Mouse (Mus musculus): ENCODE data around the gene Glipr2. TPM values are rescaled to one million over a fixed set of nuclear protein-coding genes. Genes with fewer than 3 reads are reported as not detected.

Glipr2 gene
- polyA plus RNA-seq, 1 experiment = 156 TPM

GRCm38 (mm10) chr4:44023681-44024080, 66.5 kb downstream of the Glipr2 start:
- TF ChIP-seq EP300 (IDR thresholded peaks at IDR 0.05; ENCODE audit: insufficient read depth, low read depth, low read length) (no peak), POLR2A (IDR thresholded peaks at IDR 0.05; ENCODE audit: insufficient read depth, low read length) (no peak), CTCF (IDR thresholded peaks at IDR 0.05; ENCODE audit: low read depth, low read length) (no peak)
- Histone ChIP-seq H3K9me3 (replicated peaks; ENCODE audit: control insufficient read depth, insufficient read depth, low read length, poor library complexity, severe bottlenecking) (no peaks in the 10 kb centered on the region), H3K4me3 (ENCODE audit: low read depth, low read length) (no peak overlapping the region), H3K4me1 (ENCODE audit: control insufficient read depth, insufficient read depth, low read length) (no peaks in the 10 kb centered on the region), H3K27me3 (ENCODE audit: control insufficient read depth, insufficient read depth, low read length, poor library complexity, severe bottlenecking) (no peaks in the 10 kb centered on the region), H3K36me3 (ENCODE audit: control insufficient read depth, insufficient read depth, low read length, poor library complexity, severe bottlenecking) (peaks cover 78% of the 10 kb centered on the region), H3K9ac (ENCODE audit: low read depth, poor library complexity, severe bottlenecking) (no peak overlapping the region), H3K27ac (ENCODE audit: insufficient read depth, low read length) (no peak overlapping the region)

GRCm38 (mm10) chr4:44024241-44024640, 67.0 kb downstream of the Glipr2 start:
- Histone ChIP-seq H3K27me3 (ENCODE audit: control insufficient read depth, insufficient read depth, low read length, poor library complexity, severe bottlenecking) (no peaks in the 10 kb centered on the region), H3K4me3 (ENCODE audit: low read depth, low read length) (no peak overlapping the region), H3K27ac (ENCODE audit: insufficient read depth, low read length) (no peak overlapping the region), H3K36me3 (ENCODE audit: control insufficient read depth, insufficient read depth, low read length, poor library complexity, severe bottlenecking) (peaks cover 76% of the 10 kb centered on the region), H3K4me1 (ENCODE audit: control insufficient read depth, insufficient read depth, low read length) (no peaks in the 10 kb centered on the region), H3K9ac (ENCODE audit: low read depth, poor library complexity, severe bottlenecking) (no peak overlapping the region), H3K9me3 (replicated peaks; ENCODE audit: control insufficient read depth, insufficient read depth, low read length, poor library complexity, severe bottlenecking) (no peaks in the 10 kb centered on the region)
- no peak for TF ChIP-seq CTCF (IDR thresholded peaks at IDR 0.05; ENCODE audit: low read depth, low read length)
- TF ChIP-seq POLR2A (IDR thresholded peaks at IDR 0.05; ENCODE audit: insufficient read depth, low read length) = no peak
- no peak for TF ChIP-seq EP300 (IDR thresholded peaks at IDR 0.05; ENCODE audit: insufficient read depth, low read depth, low read length)

- Histone ChIP-seq H3K4me1 (ENCODE audit: control insufficient read depth, insufficient read depth, low read length) (no peaks in the 10 kb centered on the region), H3K9me3 (replicated peaks; ENCODE audit: control insufficient read depth, insufficient read depth, low read length, poor library complexity, severe bottlenecking) (no peaks in the 10 kb centered on the region), H3K9ac (ENCODE audit: low read depth, poor library complexity, severe bottlenecking) (no peak overlapping the region), H3K27me3 (ENCODE audit: control insufficient read depth, insufficient read depth, low read length, poor library complexity, severe bottlenecking) (no peaks in the 10 kb centered on the region), H3K36me3 (ENCODE audit: control insufficient read depth, insufficient read depth, low read length, poor library complexity, severe bottlenecking) (peaks cover 69% of the 10 kb centered on the region), H3K4me3 (ENCODE audit: low read depth, low read length) (no peak overlapping the region), H3K27ac (ENCODE audit: insufficient read depth, low read length) (no peak overlapping the region)
- no peak for TF ChIP-seq EP300 (IDR thresholded peaks at IDR 0.05; ENCODE audit: insufficient read depth, low read depth, low read length)
- no peak for TF ChIP-seq POLR2A (IDR thresholded peaks at IDR 0.05; ENCODE audit: insufficient read depth, low read length)
- no peak for TF ChIP-seq CTCF (IDR thresholded peaks at IDR 0.05; ENCODE audit: low read depth, low read length)
These were observed 68.4 kb downstream of the Glipr2 start for GRCm38 (mm10) chr4:44025570-44025969.

Other genes starting within 250 kb of the Glipr2 start
- not detected in 2 replicates for gene Olfr71, start 247.1 kb upstream of the Glipr2 start, polyA plus RNA-seq (2011; ENCODE audit: insufficient read depth, insufficient read length, low read depth, missing spikeins)
- gene Hrct1, start 230.2 kb upstream of the Glipr2 start, polyA plus RNA-seq (2011; ENCODE audit: insufficient read depth, insufficient read length, low read depth, missing spikeins) = not detected in 2 replicates
- gene Spaar, start 227.4 kb upstream of the Glipr2 start, polyA plus RNA-seq (2011; ENCODE audit: insufficient read depth, insufficient read length, low read depth, missing spikeins) = 0.51 TPM in 1 of 2 replicates, not detected in the other
- not detected in 2 replicates for gene Olfr159, start 186.4 kb upstream of the Glipr2 start, polyA plus RNA-seq (2011; ENCODE audit: insufficient read depth, insufficient read length, low read depth, missing spikeins)
- gene Olfr156, start 133.5 kb upstream of the Glipr2 start, polyA plus RNA-seq (2011; ENCODE audit: insufficient read depth, insufficient read length, low read depth, missing spikeins) = not detected in 2 replicates
- not detected in 2 replicates for gene Olfr157, start 117.2 kb upstream of the Glipr2 start, polyA plus RNA-seq (2011; ENCODE audit: insufficient read depth, insufficient read length, low read depth, missing spikeins)
- gene Olfr155, start 105.8 kb upstream of the Glipr2 start, polyA plus RNA-seq (2011; ENCODE audit: insufficient read depth, insufficient read length, low read depth, missing spikeins) = not detected in 2 replicates
- 5.7 and 6.3 TPM in 2 replicates for gene Reck, start 81.9 kb upstream of the Glipr2 start, polyA plus RNA-seq (2011; ENCODE audit: insufficient read depth, insufficient read length, low read depth, missing spikeins)
- not detected in 2 replicates for gene Ccin, start 26.1 kb downstream of the Glipr2 start, polyA plus RNA-seq (2011; ENCODE audit: insufficient read depth, insufficient read length, low read depth, missing spikeins)
- gene Clta, start 47.1 kb downstream of the Glipr2 start, polyA plus RNA-seq (2011; ENCODE audit: insufficient read depth, insufficient read length, low read depth, missing spikeins) = 265 and 277 TPM in 2 replicates
- 28.6 and 40.7 TPM in 2 replicates for gene Gne, start 126.8 kb downstream of the Glipr2 start, polyA plus RNA-seq (2011; ENCODE audit: insufficient read depth, insufficient read length, low read depth, missing spikeins)